Mouse (Mus musculus): ENCODE data around the gene Ppfibp1. TPM values are rescaled to one million over a fixed set of nuclear protein-coding genes. Genes with fewer than 3 reads are reported as not detected.

The Ppfibp1 gene
- total RNA-seq, 2 experiments from 2014 or later: 97.4 to 115 TPM

- DNase-seq: no peak
These were observed 25.4 kb downstream of the Ppfibp1 start for GRCm38 (mm10) chr6:146913489-146914198.

GRCm38 (mm10) chr6:146915808-146916207, 27.5 kb downstream of the Ppfibp1 start:
- no peak for DNase-seq

DNA sequence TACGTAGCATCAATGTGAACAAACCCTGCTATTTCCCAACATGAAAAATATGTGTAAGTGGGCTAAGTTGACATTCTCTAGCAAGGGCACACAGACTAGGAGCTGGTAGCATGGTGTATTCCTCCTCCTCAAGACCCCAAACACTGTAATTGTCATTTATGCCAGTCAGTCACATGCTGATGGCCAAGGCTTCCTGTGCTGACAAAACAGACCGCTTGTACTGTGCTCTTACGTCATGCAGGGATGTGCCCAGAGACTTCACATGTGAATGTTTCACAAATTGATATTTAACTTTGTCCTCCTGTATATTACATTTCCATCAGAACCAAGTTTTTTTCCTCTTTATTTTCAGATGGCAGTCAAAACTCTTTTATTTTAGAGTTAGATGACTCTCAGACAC, 29.1 kb downstream of the Ppfibp1 start:
- no peak for DNase-seq

GRCm38 (mm10) chr6:146918341-146918740, 30.1 kb downstream of the Ppfibp1 start:
- no peak for DNase-seq

- no peak for DNase-seq
These were observed 38.2 kb downstream of the Ppfibp1 start for GRCm38 (mm10) chr6:146926415-146926980.

DNA sequence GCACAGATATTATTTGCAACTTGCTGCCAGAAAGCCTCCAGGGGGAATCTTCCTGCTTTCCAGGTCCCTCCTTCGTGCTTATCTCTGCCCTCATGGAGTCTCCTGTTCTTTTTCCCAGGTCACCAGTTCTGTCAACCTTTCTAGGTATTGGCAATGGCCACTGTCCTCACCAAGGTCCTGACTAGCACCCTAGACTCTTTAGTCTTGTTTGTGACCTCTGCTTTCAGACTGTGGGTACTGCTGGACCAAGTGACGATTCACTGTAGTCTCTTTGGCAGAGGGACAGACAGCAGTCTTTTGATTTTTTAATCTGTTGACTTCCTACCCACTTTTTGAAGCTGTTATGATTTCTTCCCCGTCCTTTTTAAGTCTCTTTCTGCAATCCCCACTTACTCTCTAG, 39.8 kb downstream of the Ppfibp1 start:
- DNase-seq: no peak

- DNase-seq: no peak
These were observed 40.7 kb downstream of the Ppfibp1 start for GRCm38 (mm10) chr6:146929031-146929430.

GRCm38 (mm10) chr6:146933123-146933522, 44.8 kb downstream of the Ppfibp1 start:
- peak in 1 of 2 experiments; percentile 36 for DNase-seq

GRCm38 (mm10) chr6:146935957-146936356, 47.7 kb downstream of the Ppfibp1 start:
- no peak for DNase-seq

- DNase-seq: no peak
These were observed 50.7 kb downstream of the Ppfibp1 start for GRCm38 (mm10) chr6:146939026-146939425.

DNA sequence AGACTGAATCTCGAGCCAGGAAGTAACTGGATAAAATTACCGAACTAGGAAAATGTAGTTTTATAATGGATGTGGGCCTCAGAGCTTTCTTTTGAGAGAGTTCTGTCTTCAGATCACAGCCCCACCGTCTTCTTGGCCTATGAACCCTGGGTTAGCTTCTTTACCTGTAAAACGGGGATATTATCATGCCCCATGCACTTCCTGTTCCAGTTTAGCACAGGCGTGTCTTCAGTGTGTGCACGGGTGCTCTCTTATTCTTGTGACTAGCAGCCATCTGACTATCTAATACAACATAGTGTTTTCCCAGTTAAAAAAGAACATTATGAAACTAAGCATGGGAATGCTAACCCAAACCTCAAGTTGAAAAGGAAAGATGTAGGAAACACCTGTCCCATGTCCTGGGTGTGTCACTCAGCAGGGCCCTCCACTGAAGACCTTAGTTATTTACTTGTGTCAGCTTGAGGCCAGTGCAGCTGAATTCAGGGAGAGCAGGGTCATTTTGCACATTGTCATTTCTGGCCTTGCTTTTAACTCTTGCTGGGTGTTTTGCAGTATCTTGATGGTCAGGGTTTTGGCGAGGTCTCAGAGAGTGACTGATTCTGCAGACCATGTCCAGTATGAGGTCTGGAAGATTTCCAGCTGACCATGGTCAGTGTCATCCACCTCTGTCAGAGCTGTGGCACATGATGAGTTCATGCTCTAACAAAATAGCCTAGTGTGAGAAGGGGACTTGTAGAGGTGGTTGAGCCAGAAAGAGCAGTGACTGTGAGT, 53.4 kb downstream of the Ppfibp1 start:
- peak; percentile 38 to 52 for DNase-seq

DNA sequence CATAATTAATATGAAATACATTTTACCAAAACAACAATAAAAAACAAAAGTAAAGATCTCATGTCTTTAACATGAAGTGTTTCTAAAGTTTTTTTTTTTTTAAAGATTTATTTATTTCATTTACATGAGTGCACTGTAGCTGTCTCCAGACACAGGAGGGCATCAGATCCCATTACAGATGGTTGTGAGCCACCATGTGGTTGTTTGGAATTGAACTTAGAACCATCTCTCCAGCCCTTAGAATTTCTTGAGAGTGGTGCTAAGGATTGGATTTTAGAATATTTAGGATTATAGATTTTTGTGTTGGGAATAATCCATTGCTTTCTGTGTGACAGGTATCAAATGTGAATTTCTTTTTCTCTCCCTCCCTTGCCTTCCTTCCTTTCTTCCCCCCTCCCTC, 55.7 kb downstream of the Ppfibp1 start:
- no peak for DNase-seq

DNA sequence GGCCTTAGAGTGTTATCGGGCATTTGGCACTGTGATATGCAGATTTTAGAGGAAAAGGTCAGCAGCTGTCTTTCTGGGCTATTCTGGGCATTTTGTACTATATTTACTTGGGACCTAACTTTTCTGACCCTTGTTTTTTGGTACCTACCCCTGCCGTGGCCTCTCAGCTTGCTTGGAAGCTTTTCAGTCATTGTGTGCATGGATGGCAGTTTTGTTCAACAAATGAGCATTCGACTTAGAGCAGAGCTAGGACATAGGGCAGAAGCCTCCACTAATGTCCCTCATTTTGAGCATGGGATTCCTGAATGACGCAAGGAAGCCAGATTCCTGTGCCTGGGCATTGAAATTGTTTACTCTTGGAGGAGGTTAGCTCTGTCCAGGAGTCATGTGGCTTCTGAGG, 56.5 kb downstream of the Ppfibp1 start:
- no peak for DNase-seq

- no peak for DNase-seq
These were observed 58.2 kb downstream of the Ppfibp1 start for GRCm38 (mm10) chr6:146946327-146947029.

DNA sequence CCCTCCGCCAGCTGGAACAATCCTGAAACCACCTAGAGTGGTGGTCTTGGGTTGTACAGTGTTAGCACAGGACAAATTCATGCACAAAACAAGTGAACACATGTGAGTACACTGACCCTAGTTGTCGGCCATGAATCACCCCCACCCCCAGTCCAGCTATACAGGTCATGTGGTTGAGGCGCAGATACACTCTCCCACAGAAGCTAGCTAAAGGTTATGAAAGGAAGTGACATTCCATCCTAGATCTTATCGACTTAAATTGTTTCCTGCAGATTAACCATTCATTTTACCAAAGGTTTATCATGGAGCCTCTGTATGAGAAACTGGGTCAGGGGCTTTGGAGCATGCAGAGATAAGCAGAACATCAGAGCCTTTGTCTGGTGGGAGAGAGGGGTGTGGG, 58.9 kb downstream of the Ppfibp1 start:
- DNase-seq: no peak

DNA sequence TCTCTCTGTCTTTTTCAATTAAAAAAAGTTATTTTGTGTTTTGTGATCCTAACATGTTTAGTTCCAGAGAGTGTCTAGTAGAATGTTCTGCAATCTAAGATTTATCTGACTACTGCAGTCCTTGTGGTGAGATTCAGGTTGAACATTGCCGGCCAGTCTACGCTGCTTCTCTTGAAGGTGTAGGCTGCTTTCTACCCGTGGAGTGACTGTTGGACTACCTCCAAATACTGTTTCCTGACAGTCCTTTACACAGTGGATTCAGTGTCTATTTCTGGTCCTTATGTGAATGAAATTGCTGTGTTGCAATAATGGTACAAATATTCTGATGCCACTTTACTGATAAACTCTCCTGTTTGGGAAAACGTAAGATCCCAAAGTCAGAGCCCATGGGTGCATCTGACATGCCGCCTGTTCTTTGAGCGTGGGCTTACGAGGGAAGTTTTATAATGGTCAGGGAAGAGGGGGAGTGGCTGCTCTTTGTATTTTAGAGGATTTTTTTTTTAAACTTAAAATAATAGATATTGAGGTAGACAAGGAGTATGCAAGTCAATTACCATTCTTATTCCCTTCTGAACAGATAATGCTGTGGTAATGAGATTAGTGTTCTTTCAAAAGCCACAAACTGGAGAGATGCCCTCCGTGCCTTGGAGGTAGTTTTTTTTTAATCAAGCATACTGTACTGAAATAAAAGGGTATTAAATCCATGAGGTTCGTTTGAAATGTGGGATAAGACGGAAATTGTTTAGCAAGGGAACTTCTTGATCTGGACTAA, 61.6 kb downstream of the Ppfibp1 start:
- no peak for DNase-seq

GRCm38 (mm10) chr6:146950454-146950832, 62.2 kb downstream of the Ppfibp1 start:
- no peak for DNase-seq

DNA sequence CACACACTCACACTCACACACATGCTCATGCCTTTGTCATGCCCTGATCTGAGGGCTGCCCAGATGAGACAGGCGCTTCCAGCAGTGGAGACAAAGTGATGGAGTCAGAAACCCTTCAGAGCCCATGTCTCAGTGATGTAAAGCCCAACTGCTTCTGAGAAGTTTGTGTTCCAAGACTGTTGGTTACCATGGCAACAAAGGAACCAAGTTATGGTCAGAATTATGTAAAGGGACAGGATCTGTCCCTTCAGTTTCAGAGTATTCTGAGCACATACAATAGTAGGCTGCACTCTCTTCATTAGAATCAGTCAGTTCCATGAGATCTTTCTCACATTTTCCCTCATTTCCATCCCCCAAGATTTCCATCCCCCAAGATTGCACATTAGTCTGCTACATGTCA, 66.0 kb downstream of the Ppfibp1 start, which contains the start of gene 1700034J05Rik:
Gene 1700034J05Rik (minus strand): TSS at position 165 of the 400 bp plus-strand sequence.
- DNase-seq: no peak

- no peak for DNase-seq
These were observed 67.2 kb downstream of the Ppfibp1 start for GRCm38 (mm10) chr6:146955475-146955874.

GRCm38 (mm10) chr6:146955896-146956295, 67.6 kb downstream of the Ppfibp1 start:
- no peak for DNase-seq

GRCm38 (mm10) chr6:146956961-146957360, 68.7 kb downstream of the Ppfibp1 start:
- DNase-seq: no peak

GRCm38 (mm10) chr6:146958694-146959093, 70.4 kb downstream of the Ppfibp1 start:
- DNase-seq: no peak

Measured in adrenal gland, postnatal 36 days (tissue).